Comparison of ENCODE assay signal across 30 mouse cellular contexts in genomic region chr2:148430941-148431340, GRCm38 (mm10). TPM values are rescaled to one million over a fixed set of nuclear protein-coding genes. Genes with fewer than 3 reads are reported as not detected.
DNase-seq lines count a peak whose midpoint lies in the region; ATAC-seq and TF ChIP-seq lines count a peak whose summit lies in the region.
"Had no signal": no experiment of that assay in that cellular context is flagged by ENCODE, and none has a peak within 500 bp of the region (broad histone marks: within the 10 kb centered on the region; RNA-seq: fewer than 3 reads in every experiment).

No protein-coding gene starts in this region.

- no peak for DNase-seq in kidney, adult 18-20 months
- no peak for DNase-seq in layer of hippocampus, adult 2 months (ENCODE audit: low spot score in 2 of 2)
- DNase-seq in layer of hippocampus, postnatal 36 days = no peak
- DNase-seq in 3T3-L1 (ENCODE audit: low read depth, low spot score) (peak; percentile 60), NIH3T3 (ENCODE audit: low read depth) (peak; percentile 61)
- DNase-seq in stomach, postnatal 0 days (ENCODE audit: low spot score) = no peak
- no peak for DNase-seq in B cell, adult 2 months
- DNase-seq: adrenal gland, adult 8-10 months; adrenal gland, postnatal 14 days; adrenal gland, postnatal 36 days; cerebellum, adult 11 months; cerebellum, adult 18-20 months; cerebellum, adult 8-10 months; cerebellum, adult 9-11 months; cerebellum, postnatal 14 days; cerebellum, postnatal 36 days; embryo, embryonic 11 days had no signal

- no peak for TF ChIP-seq EP300 in stomach, postnatal 0 days (optimal IDR thresholded peaks at IDR 0.05)

- no peaks in the 10 kb centered on the region for H3K27me3 ChIP-seq in kidney, embryonic 15.5 days
- no peaks in the 10 kb centered on the region for H3K27me3 ChIP-seq in stomach, postnatal 0 days (ENCODE audit: control insufficient read depth, insufficient read depth, low read length)
- H3K27me3 ChIP-seq: embryonic facial prominence, embryonic 13.5 days; embryonic facial prominence, embryonic 15.5 days; forebrain, embryonic 12.5 days; Patski had no signal

- 67% methylated on average over 4 of the region's 4 CpGs for WGBS in kidney, embryonic 15.5 days
- 63% methylated on average over 4 of the region's 4 CpGs for WGBS in stomach, postnatal 0 days

- no peak overlapping the region for H3K9ac ChIP-seq in kidney, embryonic 15.5 days
- no peak overlapping the region for H3K9ac ChIP-seq in stomach, postnatal 0 days (ENCODE audit: low read length)
- H3K9ac ChIP-seq: embryonic facial prominence, embryonic 13.5 days; embryonic facial prominence, embryonic 15.5 days; forebrain, embryonic 12.5 days had no signal

- no peaks in the 10 kb centered on the region for H3K36me3 ChIP-seq in kidney, embryonic 15.5 days
- no peaks in the 10 kb centered on the region for H3K36me3 ChIP-seq in stomach, postnatal 0 days (ENCODE audit: control insufficient read depth, insufficient read depth, low read length)
- H3K36me3 ChIP-seq: embryonic facial prominence, embryonic 13.5 days; embryonic facial prominence, embryonic 15.5 days; forebrain, embryonic 10.5 days; forebrain, embryonic 12.5 days had no signal

- TF ChIP-seq CTCF in layer of hippocampus, adult 2 months (conservative IDR thresholded peaks at IDR 0.05) = no peak
- TF ChIP-seq CTCF in stomach, postnatal 0 days (IDR thresholded peaks at IDR 0.05; ENCODE audit: low read depth) = no peak

- no peak for ATAC-seq in kidney, embryonic 15.5 days (replicated peaks; ENCODE audit: low FRiP score)
- ATAC-seq in stomach, postnatal 0 days (ENCODE audit: low FRiP score, low TSS enrichment) = no peak
- ATAC-seq: activated CD4-positive, CD25-positive, alpha-beta regulatory T cell, adult 4 months; forebrain, embryonic 14.5 days; forebrain, embryonic 16.5 days; Patski had no signal

- H3K27ac ChIP-seq in kidney, embryonic 15.5 days = 0 out of 2 replicates have a peak overlapping the region, but pooled peaks have one; percentile 32
- peak overlapping the region; percentile 15; the same call in 1 of the 2 replicates for H3K27ac ChIP-seq in layer of hippocampus, adult 2 months
- no peak overlapping the region for H3K27ac ChIP-seq in stomach, postnatal 0 days (replicated peaks)
- H3K27ac ChIP-seq: embryonic facial prominence, embryonic 13.5 days; embryonic facial prominence, embryonic 15.5 days; forebrain, embryonic 10.5 days; forebrain, embryonic 12.5 days had no signal

- no peak overlapping the region for H3K4me3 ChIP-seq in kidney, embryonic 15.5 days (replicated peaks)
- H3K4me3 ChIP-seq in layer of hippocampus, adult 2 months = no peak overlapping the region
- H3K4me3 ChIP-seq in stomach, postnatal 0 days (ENCODE audit: low read depth, low read length) = no peak overlapping the region
- H3K4me3 ChIP-seq: embryonic facial prominence, embryonic 13.5 days; embryonic facial prominence, embryonic 15.5 days; erythroblast, embryonic 14.5 days; forebrain, embryonic 10.5 days; forebrain, embryonic 12.5 days had no signal

- no peak overlapping the region for H3K4me2 ChIP-seq in kidney, embryonic 15.5 days
- H3K4me2 ChIP-seq in stomach, postnatal 0 days (replicated peaks; ENCODE audit: low read depth) = no peak overlapping the region
- H3K4me2 ChIP-seq: embryonic facial prominence, embryonic 13.5 days; embryonic facial prominence, embryonic 15.5 days; forebrain, embryonic 12.5 days had no signal

- no peaks in the 10 kb centered on the region for H3K4me1 ChIP-seq in kidney, embryonic 15.5 days
- no peaks in the 10 kb centered on the region for H3K4me1 ChIP-seq in stomach, postnatal 0 days (replicated peaks; ENCODE audit: control insufficient read depth, insufficient read depth)
- H3K4me1 ChIP-seq: embryonic facial prominence, embryonic 13.5 days; embryonic facial prominence, embryonic 15.5 days; forebrain, embryonic 10.5 days; forebrain, embryonic 12.5 days had no signal

- H3K9me3 ChIP-seq in kidney, embryonic 15.5 days (replicated peaks) = no peaks in the 10 kb centered on the region
- no peaks in the 10 kb centered on the region for H3K9me3 ChIP-seq in stomach, postnatal 0 days (ENCODE audit: control insufficient read depth, low read length)
- H3K9me3 ChIP-seq: embryonic facial prominence, embryonic 13.5 days; embryonic facial prominence, embryonic 15.5 days; forebrain, embryonic 10.5 days; forebrain, embryonic 12.5 days had no signal

RNA-seq across cellular contexts. Expression of gene Cd93, which starts 12.4 kb away (rescaled TPM):
- 16.3 and 17.1 TPM in 2 replicates for polyA plus RNA-seq in kidney, embryonic 15.5 days (2015; fragmentation: Nextera tagmentation; extraction: Ambion mirVana)
- total RNA-seq in layer of hippocampus, adult 2 months (2021) = 1 to 10 TPM; 3.2 to 5.1 TPM
- 1 to 10 TPM; 5.0 to 6.2 TPM for total RNA-seq in layer of hippocampus, postnatal 36 days (2021)
- 3.9 and 4.3 TPM in 2 replicates for polyA plus RNA-seq in stomach, postnatal 0 days (2015; fragmentation: Nextera tagmentation; extraction: Ambion mirVana)
- total RNA-seq: MEL had no signal

RNA-seq across cellular contexts. Expression of gene Thbd, which starts 23.0 kb away (rescaled TPM):
- 9.1 and 10.4 TPM in 2 replicates for polyA plus RNA-seq in kidney, embryonic 15.5 days (2015; fragmentation: Nextera tagmentation; extraction: Ambion mirVana)
- 1 to 10 TPM; 5.3 to 6.9 TPM for total RNA-seq in layer of hippocampus, adult 2 months (2021)
- total RNA-seq in layer of hippocampus, postnatal 36 days (2021) = 1 to 10 TPM; 5.5 to 7.6 TPM
- polyA plus RNA-seq in stomach, postnatal 0 days (2015; fragmentation: Nextera tagmentation; extraction: Ambion mirVana) = 17.5 and 17.9 TPM in 2 replicates
- total RNA-seq: MEL had no signal
- polyA plus RNA-seq: erythroblast, embryonic 14.5 days; Patski had no signal

RNA-seq across cellular contexts. Expression of gene Sstr4, which starts 35.8 kb away (rescaled TPM):
- 0.25 and 0.30 TPM in 2 replicates for polyA plus RNA-seq in kidney, embryonic 15.5 days (2015; fragmentation: Nextera tagmentation; extraction: Ambion mirVana)
- 10 to 100 TPM; 75.5 TPM for total RNA-seq in layer of hippocampus, adult 2 months (2021)
- total RNA-seq in layer of hippocampus, postnatal 36 days (2021) = 10 to 100 TPM; 76.1 to 81.3 TPM
- polyA plus RNA-seq in stomach, postnatal 0 days (2015; fragmentation: Nextera tagmentation; extraction: Ambion mirVana) = 0.31 and 0.49 TPM in 2 replicates
- total RNA-seq: common myeloid progenitor, adult 5-6 weeks; MEL had no signal
- polyA plus RNA-seq: activated CD4-positive, CD25-positive, alpha-beta regulatory T cell, adult 4 months; C2C12; erythroblast, embryonic 14.5 days; Patski had no signal

Comparison
In these comparisons a context has a peak if more than half of its experiments do, and no peak if none do; other contexts are left out.
1. DNase-seq: peak in 3T3-L1 (single experiment) and NIH3T3 (single experiment); none in kidney, adult 18-20 months (single experiment), layer of hippocampus, adult 2 months (0 of 2), layer of hippocampus, postnatal 36 days (0 of 2), stomach, postnatal 0 days (single experiment) and B cell, adult 2 months (0 of 2).